Mouse (Mus musculus): ENCODE data around the gene Irak1bp1.

Irak1bp1 gene

DNA sequence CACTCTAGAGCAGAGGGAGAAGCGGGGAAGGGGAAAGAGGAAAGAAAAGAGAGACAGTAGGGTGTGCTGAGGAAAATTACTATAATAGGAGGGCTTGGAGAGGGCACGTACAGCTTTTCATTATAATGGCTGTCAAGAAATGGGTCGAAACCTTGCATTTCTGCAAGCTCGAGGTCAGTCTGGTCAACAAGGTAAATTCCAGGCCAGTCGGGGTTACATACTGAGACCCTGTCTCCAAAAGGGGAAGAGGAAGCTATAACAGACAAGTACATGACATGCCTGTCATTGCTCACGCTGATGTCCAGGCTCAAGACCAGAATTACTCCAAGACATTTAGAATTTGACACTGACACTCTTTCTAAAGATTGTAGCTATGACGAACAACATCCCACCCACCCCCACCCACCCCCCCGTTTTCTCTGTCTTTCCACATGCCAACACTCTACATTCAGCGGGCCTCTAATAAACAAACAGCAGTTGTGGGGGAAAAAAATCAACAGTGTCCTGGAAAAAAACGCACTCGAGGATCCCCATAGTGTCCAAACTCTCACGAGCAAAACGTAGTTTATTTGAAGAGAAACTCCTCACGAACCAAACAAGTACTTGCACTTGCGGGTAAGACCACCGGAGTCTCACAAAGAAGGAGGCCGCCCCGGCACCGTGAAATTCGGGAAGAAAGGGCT is at the start of gene Irak1bp1:
Gene Irak1bp1 (plus strand): TSS at position 534 of the 683 bp plus-strand sequence.
- DNase-seq (ENCODE audit: low spot score), result no peak

DNA sequence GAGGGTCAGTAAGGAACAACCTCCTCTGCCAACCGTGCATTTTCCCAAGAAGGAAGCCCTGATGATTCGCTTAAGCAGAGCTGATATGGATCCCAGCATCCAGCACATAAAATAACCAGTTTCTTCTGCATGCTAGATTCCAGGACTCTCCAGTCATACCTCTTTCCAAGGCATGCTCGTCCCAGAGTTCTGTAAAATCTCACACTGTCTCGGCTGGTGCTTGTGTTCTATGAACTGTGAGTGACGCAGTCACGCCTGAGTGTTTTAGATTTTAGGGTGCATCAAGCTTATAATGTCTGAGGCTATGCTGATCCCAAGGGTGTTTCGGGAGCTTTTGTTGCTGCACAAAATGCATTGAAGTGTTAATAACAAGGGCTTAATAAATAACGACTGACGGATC is 41.0 kb upstream of the Irak1bp1 start:
- no peak for DNase-seq (ENCODE audit: low spot score)

DNA sequence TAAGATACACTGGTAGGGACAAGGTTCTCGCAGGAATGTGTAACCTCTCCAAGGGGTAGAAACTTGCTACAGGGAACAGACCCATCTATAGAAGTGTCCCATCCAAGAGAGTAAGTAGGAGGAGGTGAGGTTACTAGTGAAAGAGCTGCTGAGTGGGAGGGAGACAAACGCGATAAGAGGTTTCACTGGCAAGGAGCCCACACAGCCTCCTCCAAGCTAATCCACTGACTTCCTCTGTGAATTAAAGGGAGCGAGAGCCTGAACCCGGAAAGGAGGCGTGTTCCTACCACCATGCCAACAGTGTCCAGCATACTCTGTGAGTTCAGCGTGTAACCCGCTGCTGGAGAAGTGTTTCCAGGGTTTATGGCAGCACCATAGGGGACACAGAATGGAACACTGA is 29.0 kb upstream of the Irak1bp1 start:
- DNase-seq (ENCODE audit: low spot score), result peak; percentile 33

DNA sequence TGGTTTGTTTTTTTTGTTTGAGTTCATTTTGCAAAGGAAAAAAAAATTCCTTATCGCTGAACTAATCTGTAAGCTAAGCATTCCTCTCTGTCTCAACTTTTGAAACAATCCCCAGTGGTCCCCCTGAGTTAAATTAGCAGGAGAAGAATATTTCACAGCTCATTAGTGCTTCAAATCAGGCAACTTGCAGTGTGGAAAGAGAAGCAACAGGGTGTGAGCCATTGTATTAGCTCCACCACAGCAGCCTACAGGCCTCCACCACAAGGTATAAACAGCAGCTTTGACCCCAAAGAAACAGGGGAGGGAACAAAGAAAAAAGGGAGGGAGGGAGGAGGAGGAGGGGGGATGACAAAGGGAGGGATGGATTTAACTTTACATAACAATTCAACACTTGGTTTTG is 22.2 kb upstream of the Irak1bp1 start:
- no peak for DNase-seq (ENCODE audit: low spot score)

DNA sequence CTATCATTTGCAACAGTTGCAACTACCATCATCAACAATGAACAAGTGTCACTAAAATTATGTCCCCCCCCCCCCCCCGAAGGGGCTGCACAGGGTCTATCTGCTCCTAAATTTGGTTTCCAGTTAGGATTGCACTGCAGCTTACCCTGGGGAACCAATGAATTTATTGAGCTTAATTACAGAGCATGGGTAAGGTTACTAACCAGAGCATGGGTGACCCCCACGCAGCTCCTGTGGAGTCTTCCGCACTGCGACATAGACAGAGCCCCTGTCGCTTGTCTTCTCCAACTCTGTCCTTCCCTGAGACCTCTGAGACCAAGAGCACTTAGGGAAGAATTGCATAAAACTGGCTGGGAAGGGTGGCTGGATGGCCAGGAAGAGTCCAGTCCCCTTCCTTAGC is 21.7 kb upstream of the Irak1bp1 start:
- DNase-seq (ENCODE audit: low spot score), result no peak

DNA sequence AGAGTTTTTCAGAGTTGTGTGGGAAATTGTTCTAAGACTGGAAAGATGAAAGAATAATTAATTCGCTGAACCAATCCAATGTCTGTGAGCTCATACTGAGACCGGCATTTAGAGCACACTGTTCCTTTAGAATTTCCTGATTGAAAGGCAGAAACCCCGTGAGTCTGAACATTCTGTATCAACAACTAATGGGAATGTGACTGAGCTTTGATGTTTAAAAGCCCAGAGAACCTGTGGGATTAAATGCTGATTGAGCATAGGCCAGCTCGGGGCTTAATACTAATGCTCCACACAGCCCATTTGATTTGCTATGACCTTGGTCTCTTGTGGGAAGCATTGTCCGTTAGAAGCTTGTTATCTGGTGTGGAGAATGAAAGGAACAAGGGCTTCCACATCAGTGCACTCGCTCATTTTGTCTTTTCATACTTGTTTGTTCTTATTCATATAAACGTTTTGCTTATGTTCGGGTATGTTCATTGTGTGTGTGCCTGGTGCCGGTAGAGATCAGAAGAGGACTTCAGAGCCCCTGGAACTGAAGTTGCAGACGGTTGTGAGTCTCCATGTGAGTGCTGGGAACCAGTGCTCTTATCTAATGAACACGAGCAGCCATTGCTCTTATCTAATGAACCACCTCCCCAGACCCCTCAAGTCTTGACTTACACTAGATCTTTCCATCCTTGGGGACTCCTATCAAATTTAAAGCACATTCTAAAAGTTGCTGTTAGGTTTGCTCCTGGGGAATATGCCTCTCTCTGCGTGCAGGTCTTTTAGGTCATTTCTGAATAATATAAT is 17.0 kb upstream of the Irak1bp1 start:
- DNase-seq (ENCODE audit: low spot score), result no peak

DNA sequence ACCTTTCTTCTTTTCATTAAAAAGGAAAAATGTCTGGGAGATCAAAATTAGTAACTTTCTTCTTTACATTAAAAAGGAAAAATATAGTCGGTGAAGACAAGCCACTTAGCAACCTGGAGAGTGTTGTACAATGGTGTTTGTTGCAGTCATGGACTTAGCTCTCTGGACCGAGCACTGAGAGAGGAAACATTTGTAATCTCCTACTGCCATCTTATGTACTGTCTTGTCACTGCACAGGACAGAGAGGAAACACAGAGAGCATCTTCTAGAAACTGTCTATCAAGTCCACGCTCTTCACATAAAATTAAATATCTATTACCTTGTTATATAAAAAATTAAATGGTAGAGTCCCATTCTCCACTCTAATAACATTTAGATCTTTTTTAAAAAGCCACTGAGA is 14.8 kb upstream of the Irak1bp1 start:
- no peak for DNase-seq (ENCODE audit: low spot score)

DNA sequence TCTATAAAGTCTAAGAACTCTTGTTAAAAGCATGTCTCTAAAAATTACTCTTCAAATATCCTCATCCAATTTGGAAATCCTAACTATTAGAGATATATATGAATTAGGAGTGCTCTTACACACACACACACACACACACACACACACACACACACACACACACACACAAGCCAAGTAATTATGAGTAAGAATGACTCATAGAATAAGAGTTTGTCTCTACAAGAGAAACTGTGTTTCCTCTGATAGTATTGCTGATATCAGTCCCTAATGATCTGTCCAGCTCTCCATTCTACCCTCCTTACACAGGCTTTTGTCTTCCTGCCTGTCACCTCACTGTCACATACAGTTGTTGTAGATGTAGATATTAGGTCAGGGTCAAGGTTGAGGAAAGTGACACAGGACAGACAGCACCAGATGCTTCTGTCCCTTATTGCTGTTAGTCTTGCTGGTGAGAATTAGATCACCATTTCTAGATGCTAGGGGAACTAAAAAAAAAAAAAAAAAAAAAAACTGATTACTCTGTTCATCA is 14.0 kb upstream of the Irak1bp1 start:
- DNase-seq (ENCODE audit: low spot score), result no peak

DNA sequence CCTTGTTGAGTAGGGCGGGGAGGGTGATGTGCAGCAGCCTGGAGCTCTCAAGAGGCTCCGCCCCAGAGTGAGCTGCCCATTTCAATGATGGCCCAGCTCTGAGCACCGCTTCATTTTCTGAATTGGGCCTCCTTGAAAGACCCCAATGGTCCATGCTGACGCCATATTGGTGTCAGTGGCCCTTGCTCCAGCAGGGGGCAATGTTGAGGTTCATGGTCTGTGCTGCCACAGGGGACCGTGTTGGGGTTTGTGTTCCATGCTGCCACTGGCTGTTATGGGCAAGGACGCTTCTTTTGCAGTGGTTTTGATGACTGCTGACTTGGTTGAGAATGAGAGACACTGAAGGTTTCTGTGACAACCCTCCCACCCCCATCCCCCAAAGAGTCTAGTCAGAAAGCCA is 2.9 kb upstream of the Irak1bp1 start:
- no peak for DNase-seq (ENCODE audit: low spot score)

DNA sequence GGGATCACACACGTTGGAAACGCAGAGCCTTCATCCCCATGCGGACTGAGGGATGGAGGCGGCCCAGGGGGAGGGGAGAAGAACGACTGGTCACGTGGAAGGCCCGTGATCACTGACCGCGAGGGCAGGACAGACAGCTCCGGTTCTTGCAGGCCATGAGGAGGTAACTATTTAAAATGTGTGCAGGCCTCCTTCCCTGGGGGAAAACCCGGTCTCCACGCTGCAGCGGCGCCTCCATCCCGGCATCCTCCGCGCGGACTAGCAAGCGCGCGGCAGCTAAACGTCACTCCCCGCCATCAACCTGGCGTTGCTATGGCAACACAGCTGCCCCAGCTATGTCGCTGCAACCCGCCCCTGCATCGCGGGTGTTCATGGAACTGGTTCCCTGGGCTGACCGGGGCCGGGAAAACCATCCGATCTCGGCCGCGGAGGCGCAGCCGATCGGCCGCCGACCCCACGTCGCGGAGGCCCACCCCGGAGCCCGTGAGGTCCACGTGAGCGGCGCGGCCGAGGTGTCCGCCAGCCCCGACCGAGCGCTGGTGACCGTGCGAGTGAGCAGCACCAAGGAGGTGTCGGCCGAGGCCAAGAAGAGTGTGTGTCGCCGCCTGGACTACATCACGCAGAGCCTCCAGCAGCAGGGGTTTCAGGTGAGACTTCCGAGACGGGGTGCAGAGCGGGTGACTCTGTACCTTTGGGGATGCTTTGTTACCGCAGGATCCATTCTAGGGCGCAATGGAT is 522 bp downstream of the Irak1bp1 start:
- DNase-seq (ENCODE audit: low spot score), result peak; percentile 81

DNA sequence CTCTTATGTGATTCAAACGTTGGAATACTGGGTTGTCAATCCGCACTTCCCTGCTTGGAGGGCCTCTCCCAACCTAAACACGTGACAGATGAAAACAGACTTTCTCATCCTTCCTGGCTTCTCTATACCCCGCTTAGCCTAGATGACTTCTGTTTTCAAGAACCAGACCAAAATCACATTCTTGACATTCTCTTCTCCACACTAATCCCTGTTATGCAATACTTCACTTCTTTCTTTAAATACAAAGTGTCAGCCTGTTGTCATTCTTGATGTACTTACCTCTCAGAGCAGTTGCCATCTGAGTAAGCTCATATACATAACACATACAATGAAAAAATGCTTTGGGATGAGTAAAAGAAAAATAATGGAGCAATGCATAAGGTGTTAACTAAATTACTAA is 2.6 kb downstream of the Irak1bp1 start:
- DNase-seq (ENCODE audit: low spot score), result no peak

DNA sequence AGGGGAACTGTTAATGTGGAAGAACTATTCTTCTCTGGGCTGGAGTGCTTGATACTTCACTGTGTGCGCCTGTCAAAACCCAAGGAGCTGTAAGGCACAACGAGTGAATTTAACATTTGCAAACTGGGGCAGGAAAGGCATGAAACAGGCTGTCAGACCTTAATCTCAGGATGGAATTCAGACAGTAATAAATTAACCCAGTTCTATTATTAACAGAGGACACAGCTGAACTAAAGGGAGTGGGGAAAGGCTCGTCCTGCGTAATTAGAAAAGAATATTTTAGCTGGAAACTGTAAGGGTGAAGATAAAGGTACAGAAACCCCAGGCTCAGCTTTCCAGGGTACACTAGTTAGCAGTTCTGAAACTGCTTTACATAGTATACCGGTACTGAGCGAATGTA is 6.6 kb downstream of the Irak1bp1 start:
- no peak for DNase-seq (ENCODE audit: low spot score)

DNA sequence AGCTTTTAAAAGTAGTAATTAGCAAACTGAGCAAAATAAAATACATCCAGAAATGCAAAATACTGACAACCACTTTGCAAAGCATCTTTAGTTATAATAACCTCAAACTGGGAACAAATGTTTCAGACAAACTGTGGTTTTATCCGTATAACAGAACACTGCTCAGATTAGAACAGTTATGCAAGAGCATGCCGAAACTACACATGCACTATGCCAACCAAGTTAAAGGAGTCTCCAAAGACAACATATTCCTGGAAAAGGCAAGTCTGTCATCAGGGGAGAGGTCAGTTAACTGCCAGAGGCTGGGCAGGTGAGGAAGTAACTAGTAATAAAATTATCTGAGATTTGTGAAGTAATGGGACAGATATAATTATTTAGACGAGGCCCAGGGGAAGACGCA is 13.3 kb downstream of the Irak1bp1 start:
- DNase-seq (ENCODE audit: low spot score), result no peak

DNA sequence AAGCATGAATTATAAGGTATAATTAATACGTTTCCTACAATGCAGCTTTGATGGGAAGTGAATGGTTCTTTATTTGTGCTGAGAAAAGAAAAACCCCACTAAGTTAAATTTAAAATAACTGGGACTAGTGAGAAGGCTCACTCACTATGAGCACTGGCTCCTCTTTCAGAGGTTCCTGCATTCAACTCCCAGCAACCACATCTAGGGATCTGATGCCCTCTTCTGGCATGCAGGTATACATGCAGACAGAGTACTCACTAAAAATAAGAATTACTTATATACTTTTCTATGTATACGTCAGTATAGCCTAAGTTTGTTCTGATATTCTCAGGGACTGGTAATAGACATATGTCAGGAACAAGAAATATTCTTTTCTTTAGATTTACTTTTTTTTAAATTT is 24.7 kb downstream of the Irak1bp1 start:
- DNase-seq (ENCODE audit: low spot score), result no peak

DNA sequence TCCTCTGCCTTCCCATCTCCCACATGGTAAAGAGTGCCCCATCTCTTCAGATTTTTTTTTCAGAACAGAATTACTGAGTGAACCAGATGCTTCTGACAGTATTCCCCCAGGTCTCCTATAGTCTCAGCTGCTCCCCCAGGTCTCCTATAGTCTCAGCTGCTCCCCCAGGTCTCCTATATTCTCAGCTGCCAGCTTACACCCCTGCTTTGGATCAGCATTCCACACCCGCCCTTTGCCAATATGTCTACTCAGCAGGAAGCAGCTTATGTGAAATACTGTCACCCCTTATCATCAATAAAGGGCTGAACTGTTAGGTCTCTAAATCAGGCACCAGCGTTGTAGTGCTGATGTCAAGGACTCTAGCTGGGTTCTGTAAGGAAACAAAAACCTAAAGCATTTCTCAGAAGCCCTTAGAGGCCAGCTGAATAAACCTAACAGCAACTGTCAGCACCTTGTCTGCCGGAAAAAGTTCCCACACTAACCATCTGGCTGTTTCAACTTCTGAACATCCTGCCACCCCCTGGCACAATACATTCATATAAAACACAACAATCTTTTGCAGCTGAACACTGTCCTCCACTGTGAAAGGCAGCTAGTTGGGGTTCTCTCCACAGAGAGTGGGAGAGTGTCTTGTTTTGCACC is 25.8 kb downstream of the Irak1bp1 start:
- no peak for DNase-seq (ENCODE audit: low spot score)

DNA sequence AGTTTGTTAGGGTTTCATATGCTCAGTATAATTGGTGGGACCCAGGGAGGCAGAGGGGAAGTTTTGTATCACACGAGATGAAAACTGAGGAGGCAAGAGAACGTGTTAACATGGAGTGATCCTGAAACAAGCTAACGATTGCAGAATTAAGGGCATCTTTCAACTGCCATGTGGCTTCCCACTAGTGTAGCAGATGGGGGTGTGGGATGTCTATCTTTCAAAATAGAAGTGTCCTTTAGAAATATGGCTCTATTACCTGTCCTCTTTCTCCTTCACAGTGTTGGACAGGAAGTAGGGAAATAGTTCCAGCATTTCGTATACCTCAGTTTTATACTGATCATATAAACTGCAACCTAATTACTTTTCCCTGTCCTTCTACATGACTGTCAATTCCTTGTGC is 26.9 kb downstream of the Irak1bp1 start:
- DNase-seq (ENCODE audit: low spot score), result no peak

DNA sequence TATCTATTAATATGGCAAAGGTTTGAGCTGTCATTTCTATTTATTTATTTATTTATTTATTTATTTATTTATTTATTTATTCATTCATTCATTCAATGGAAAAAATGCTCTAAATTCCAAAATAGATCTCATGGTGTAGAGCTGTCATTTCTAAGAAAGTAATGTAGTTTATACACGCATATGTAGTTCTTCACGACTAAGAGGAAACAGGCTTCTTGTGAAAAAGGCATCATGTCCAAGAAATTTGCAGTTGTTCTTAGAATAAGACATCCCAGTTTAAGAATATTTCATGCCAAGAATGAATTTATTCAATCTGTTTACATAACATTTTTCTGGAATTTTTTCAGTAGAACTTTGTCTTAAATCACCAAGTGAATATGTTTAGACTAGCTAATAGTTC is 31.5 kb downstream of the Irak1bp1 start:
- no peak for DNase-seq (ENCODE audit: low spot score)

DNA sequence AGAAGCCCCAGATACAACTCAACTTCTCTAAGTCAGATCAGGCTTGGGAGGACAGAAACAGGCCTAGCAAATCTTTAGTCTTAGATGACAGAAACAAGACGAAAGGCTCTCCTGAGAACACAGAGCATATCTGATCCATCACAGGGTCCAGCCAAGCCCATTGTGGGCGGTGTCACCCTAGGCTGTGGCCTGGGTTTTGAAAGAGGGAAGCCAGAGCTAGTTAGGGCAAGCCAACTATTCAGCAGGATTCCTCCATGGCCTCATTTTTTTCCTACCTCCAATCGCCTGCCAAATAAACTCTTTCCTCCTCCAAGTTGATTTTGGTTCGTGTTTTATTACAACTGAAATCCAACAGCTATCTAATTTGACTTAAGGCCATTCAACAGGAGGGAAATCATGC is 32.0 kb downstream of the Irak1bp1 start:
- no peak for DNase-seq (ENCODE audit: low spot score)

DNA sequence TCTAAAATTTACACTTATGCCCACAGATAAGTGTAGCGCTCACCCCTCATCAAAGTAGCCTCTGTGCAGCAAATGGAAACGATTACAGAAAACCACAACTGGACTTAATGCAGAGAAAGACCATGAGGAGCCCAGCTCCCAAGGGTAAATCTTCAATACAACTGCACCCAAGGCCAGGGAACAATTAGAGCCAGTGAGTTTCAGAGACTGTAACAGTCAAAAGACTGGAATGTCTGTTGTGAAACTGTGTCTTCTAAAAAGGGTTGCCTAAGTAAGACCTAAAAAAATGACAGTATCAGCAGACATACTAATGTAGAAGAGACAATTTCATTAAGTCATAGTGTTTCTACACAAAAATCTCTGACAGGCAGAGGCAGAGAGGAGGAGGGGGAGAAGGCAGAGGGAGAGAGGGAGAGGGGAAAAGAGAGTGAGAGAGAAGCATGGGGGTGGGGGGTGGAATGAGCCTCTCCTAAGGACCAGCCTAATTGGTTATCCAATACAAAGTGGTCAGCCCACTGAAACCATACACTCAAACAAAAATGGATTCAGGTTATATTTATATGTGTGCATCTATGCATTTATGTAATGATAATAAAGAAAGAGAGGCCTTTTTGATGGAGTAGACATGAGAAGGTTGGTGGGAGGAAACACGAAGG is 32.6 kb downstream of the Irak1bp1 start:
- no peak for DNase-seq (ENCODE audit: low spot score)

DNA sequence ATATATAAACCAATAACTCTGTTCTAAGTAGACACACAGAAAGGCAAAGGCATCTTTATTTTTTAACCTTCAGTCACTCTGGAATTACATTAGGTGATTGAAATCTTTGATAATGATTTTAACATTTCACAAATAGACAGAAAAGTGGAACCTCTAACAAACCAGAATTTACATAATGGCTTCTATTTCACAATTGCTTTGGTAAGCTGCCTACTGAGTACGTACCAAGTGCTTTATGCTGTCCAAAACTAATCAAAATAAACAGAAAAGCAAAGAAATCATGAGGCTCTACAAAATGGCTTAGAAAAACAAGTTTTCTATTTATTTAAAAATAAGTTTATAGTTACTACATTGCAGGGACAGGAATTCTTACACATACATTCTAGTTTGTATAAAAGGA is 36.8 kb downstream of the Irak1bp1 start:
- DNase-seq (ENCODE audit: low spot score), result no peak

DNA sequence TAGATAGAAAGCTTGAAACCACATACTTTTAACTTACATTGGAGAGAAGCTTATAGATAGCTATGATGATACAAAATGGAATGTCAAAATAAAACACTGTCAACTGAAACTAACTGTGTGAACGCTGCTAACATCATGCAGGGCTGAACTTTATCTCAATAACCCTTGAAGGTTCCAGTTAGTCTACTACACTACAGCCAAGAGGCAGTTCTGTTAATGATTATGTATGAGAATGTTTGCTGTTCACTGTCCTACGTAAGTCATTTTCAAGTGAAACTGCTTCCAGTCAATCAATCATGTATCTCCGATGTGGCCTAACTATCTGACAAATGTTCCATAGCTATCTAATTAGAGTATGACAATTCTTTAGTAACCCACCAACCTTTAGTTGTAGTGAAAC is 38.4 kb downstream of the Irak1bp1 start:
- no peak for DNase-seq (ENCODE audit: low spot score)

DNA sequence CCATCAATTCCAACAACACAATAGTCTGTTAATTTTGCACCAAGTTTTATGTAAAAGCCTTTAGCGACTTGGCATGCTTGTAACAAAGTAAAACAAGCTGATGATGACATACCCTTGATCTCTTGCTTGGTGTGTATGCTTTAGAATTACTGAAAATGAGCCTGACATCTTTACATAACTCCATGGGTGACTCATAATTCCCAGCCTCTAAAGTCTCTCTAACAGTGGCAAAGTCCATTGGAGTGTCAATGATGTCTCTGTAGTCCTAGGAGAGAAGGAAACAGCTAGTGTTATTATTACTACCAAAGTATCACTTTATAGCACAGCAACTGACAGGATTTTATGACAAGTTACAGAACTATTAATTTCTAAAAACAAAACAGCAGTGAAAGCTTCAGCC is 47.7 kb downstream of the Irak1bp1 start:
- DNase-seq (ENCODE audit: low spot score), result no peak
